Mouse (Mus musculus): ENCODE measurements around the gene Vkorc1. TPM values are rescaled to one million over a fixed set of nuclear protein-coding genes. Genes with fewer than 3 reads are reported as not detected.

The Vkorc1 gene
- total and polyA plus RNA-seq, 3 experiments = 0.25 TPM; not detected in 2

- no peaks in the 10 kb centered on the region for H3K27me3 ChIP-seq (replicated peaks)
- TF ChIP-seq TCF12 (IDR thresholded peaks at IDR 0.05; ENCODE audit: low read depth, low read length) (no peak), UBTF (IDR thresholded peaks at IDR 0.05; ENCODE audit: low read depth, low read length) (no peak), GABPA (IDR thresholded peaks at IDR 0.05; ENCODE audit: insufficient replicate concordance, low read depth, low read length) (no peak), IRF4 (IDR thresholded peaks at IDR 0.05; ENCODE audit: low read depth, low read length) (no peak), MAFK (IDR thresholded peaks at IDR 0.05; ENCODE audit: insufficient replicate concordance, low read length) (no peak), ELF1 (IDR thresholded peaks at IDR 0.05; ENCODE audit: low read depth, low read length) (0 out of 2 replicates have a peak, but pooled peaks have one; percentile 9)
- DNase-seq (ENCODE audit: extremely low read depth) = peak; percentile 45
- H3K36me3 ChIP-seq (replicated peaks in 1 of 2; ENCODE audit: control insufficient read depth in 1 of 2, insufficient read depth in 1 of 2, low read length in 1 of 2) = peaks cover 24 to 67% of the 10 kb centered on the region in 2 experiments
- no peak overlapping the region for H3K4me3 ChIP-seq (replicated peaks in 1 of 3; ENCODE audit: low read depth in 2 of 3, low read length in 2 of 3, poor library complexity in 1 of 3)
- H3K4me2 ChIP-seq (ENCODE audit: insufficient read depth, low read depth, poor library complexity, severe bottlenecking) = no peak overlapping the region
- peak overlapping the region; percentile 9; the same call in 1 of the 2 replicates for H3K27ac ChIP-seq (ENCODE audit: insufficient read depth, low read depth)
- no peak overlapping the region for H3K9ac ChIP-seq (ENCODE audit: insufficient read depth, low read depth)
- peaks cover 5 to 20% of the 10 kb centered on the region in 2 experiments for H3K4me1 ChIP-seq (ENCODE audit: control insufficient read depth in 1 of 2, insufficient read depth in 2 of 2)
- no peaks in the 10 kb centered on the region for H3K9me3 ChIP-seq (replicated peaks; ENCODE audit: low read length)
- in situ Hi-C loops (cut with MboI; ENCODE audit: low pct_ligation_motif_present, low pct_unique_long_range_greater_than_20kb, low sequenced_read_pairs) = loop anchor here (10.0 kb wide), 1 partner anchor 1218 kb away; the partner anchor contains the start of gene Coro1a
- H3K79me2 ChIP-seq (replicated peaks; ENCODE audit: control insufficient read depth, extremely low read depth, insufficient read depth, poor library complexity, severe bottlenecking) = no peaks in the 10 kb centered on the region
- dilution Hi-C loops (cut with MboI; ENCODE audit: extremely low pct_ligation_motif_present, extremely low pct_unique_long_range_greater_than_20kb, low sequenced_read_pairs) = no loop called here
These were observed 27.2 kb upstream of the Vkorc1 start for GRCm38 (mm10) chr7:127922451-127923275.

- peaks cover 8 to 28% of the 10 kb centered on the region in 2 experiments for H3K4me1 ChIP-seq (ENCODE audit: control insufficient read depth in 1 of 2, insufficient read depth in 2 of 2)
- DNase-seq (ENCODE audit: extremely low read depth) = peak; percentile 56
- dilution Hi-C loops (cut with MboI; ENCODE audit: extremely low pct_ligation_motif_present, extremely low pct_unique_long_range_greater_than_20kb, low sequenced_read_pairs) = no loop called here
- no peak for TF ChIP-seq USF1 (IDR thresholded peaks at IDR 0.05; ENCODE audit: low read depth, low read length)
- TF ChIP-seq TBP (conservative IDR thresholded peaks at IDR 0.05; ENCODE audit: low read depth, low read length) = no peak
- TF ChIP-seq POLR2A (IDR thresholded peaks at IDR 0.05; ENCODE audit: low read depth, low read length) = no peak
- peak; percentile 44 for TF ChIP-seq SMC3 (IDR thresholded peaks at IDR 0.05; ENCODE audit: low read depth, low read length)
- TF ChIP-seq CTCF (conservative IDR thresholded peaks at IDR 0.05 in 1 of 2, IDR thresholded peaks at IDR 0.05 in 1 of 2; ENCODE audit: low read depth in 2 of 2, low read length in 2 of 2) = peak; percentile 11 to 70; a peak in 2 of 4 replicates
- no peak for TF ChIP-seq HCFC1 (IDR thresholded peaks at IDR 0.05; ENCODE audit: low read depth, low read length)
- no peak for TF ChIP-seq MEF2A (IDR thresholded peaks at IDR 0.05; ENCODE audit: borderline replicate concordance, low read depth, low read length)
- no peak for TF ChIP-seq RCOR1 (conservative IDR thresholded peaks at IDR 0.05; ENCODE audit: low read depth, low read length)
- no peak for TF ChIP-seq ELF1 (IDR thresholded peaks at IDR 0.05; ENCODE audit: low read depth, low read length)
- peak; percentile 47 for TF ChIP-seq RAD21 (IDR thresholded peaks at IDR 0.05; ENCODE audit: low read depth, low read length)
- no peak for TF ChIP-seq TCF12 (IDR thresholded peaks at IDR 0.05; ENCODE audit: low read depth, low read length)
- no peak for TF ChIP-seq MYC (IDR thresholded peaks at IDR 0.05; ENCODE audit: low read depth, low read length)
- H3K79me2 ChIP-seq (replicated peaks; ENCODE audit: control insufficient read depth, extremely low read depth, insufficient read depth, poor library complexity, severe bottlenecking) = no peaks in the 10 kb centered on the region
- H3K36me3 ChIP-seq (replicated peaks in 1 of 2; ENCODE audit: control insufficient read depth in 1 of 2, insufficient read depth in 1 of 2, low read length in 1 of 2) = peaks cover 26 to 65% of the 10 kb centered on the region in 2 experiments
- no peak overlapping the region for H3K4me2 ChIP-seq (ENCODE audit: insufficient read depth, low read depth, poor library complexity, severe bottlenecking)
- no peak overlapping the region for H3K4me3 ChIP-seq (replicated peaks in 1 of 3; ENCODE audit: low read depth in 2 of 3, low read length in 2 of 3, poor library complexity in 1 of 3)
- no peaks in the 10 kb centered on the region for H3K9me3 ChIP-seq (replicated peaks; ENCODE audit: low read length)
- H3K27ac ChIP-seq (ENCODE audit: insufficient read depth, low read depth) = no peak overlapping the region
- in situ Hi-C loops (cut with MboI; ENCODE audit: low pct_ligation_motif_present, low pct_unique_long_range_greater_than_20kb, low sequenced_read_pairs) = loop anchor here (10.0 kb wide), 1 partner anchor 1217 kb away; the partner anchor contains the start of gene Coro1a
- no peaks in the 10 kb centered on the region for H3K27me3 ChIP-seq (replicated peaks)
- H3K9ac ChIP-seq (ENCODE audit: insufficient read depth, low read depth) = no peak overlapping the region
These were observed 26.1 kb upstream of the Vkorc1 start for GRCm38 (mm10) chr7:127921516-127921915.

Measured in CH12.LX (cell line).